Mouse (Mus musculus) kidney, embryonic 14.5 days (tissue): ENCODE measurements at regions not wholly inside any gene's neighbourhood (a gene's known extent, or its start where the extent isn't known, plus 50 kb on each side); places are given as distances from the start of the nearest gene placed in this dataset.

Experiments
- ATAC-seq: fragments of 200-750 bp; cut with Nextera tagmentation; 2 replicates; pipeline ENCODE4 v1.8.0; 2017; ENCODE audit warnings: moderate number of reproducible peaks, mild to moderate bottlenecking, moderate TSS enrichment, moderate library complexity; ENCODE audit not compliant: low FRiP score, low TSS enrichment
- H3K27ac ChIP-seq: fragments of 300-500 bp; sonication (generic); 2 replicates; pipeline ENCODE4 v1.5.1; 2014; ENCODE audit warnings: low read depth, mild to moderate bottlenecking, low read length, moderate library complexity, mixed read lengths
- H3K27me3 ChIP-seq: fragments of 300-500 bp; sonication (generic); 2 replicates; pipeline ENCODE4 v1.6.1; 2014; ENCODE audit warnings: mild to moderate bottlenecking, low read length; ENCODE audit not compliant: control insufficient read depth, insufficient read depth
- H3K36me3 ChIP-seq: fragments of 300-500 bp; sonication (generic); 2 replicates; pipeline ENCODE4 v1.6.1; 2014; ENCODE audit warnings: low read length, mixed read lengths; ENCODE audit not compliant: control insufficient read depth, insufficient read depth
- H3K4me1 ChIP-seq: fragments of 300-500 bp; sonication (generic); 2 replicates; pipeline ENCODE4 v1.6.1; 2014; ENCODE audit warnings: low read length, mixed read lengths; ENCODE audit not compliant: control insufficient read depth, insufficient read depth
- H3K4me2 ChIP-seq: fragments of 300-500 bp; sonication (generic); replicated peaks from 2 replicates; pipeline ENCODE4 v1.6.1; 2014; ENCODE audit warnings: low read depth, mild to moderate bottlenecking, low read length
- H3K4me3 ChIP-seq: fragments of 300-500 bp; sonication (generic); 2 replicates; pipeline ENCODE4 v1.5.1; 2014; ENCODE audit warnings: mild to moderate bottlenecking, low read length
- H3K9ac ChIP-seq: fragments of 300-500 bp; sonication (generic); 2 replicates; pipeline ENCODE4 v1.6.1; 2014; ENCODE audit warnings: low read depth, mild to moderate bottlenecking, low read length, moderate library complexity
- H3K9me3 ChIP-seq: fragments of 300-500 bp; sonication (generic); 2 replicates; pipeline ENCODE4 v1.6.1; 2016; ENCODE audit warnings: low read length; ENCODE audit not compliant: control insufficient read depth
- WGBS: fragments of 180-500 bp; shearing (Covaris S2); extraction: QIAGEN DNeasy Blood & Tissue Kit; methylation state at CpG from one replicate; pipeline ENCODE4 v1.1.7; 2014; 5-methylcytosine and 5-hydroxymethylcytosine counted together

- Histone ChIP-seq H3K4me2 (no peak overlapping the region), H3K9ac (no peak overlapping the region), H3K4me3 (no peak overlapping the region), H3K27me3 (no peaks in the 10 kb centered on the region), H3K4me1 (no peaks in the 10 kb centered on the region), H3K9me3 (no peaks in the 10 kb centered on the region), H3K36me3 (no peaks in the 10 kb centered on the region), H3K27ac (no peak overlapping the region)
- 32% methylated on average over 13 of the region's 13 CpGs for WGBS
- no peak for ATAC-seq
Measured at GRCm38 (mm10) chr9:113381591-113382110, 326.4 kb downstream of the Pdcd6ip start.

- Histone ChIP-seq H3K9ac (no peak overlapping the region), H3K4me2 (no peak overlapping the region), H3K27me3 (no peaks in the 10 kb centered on the region), H3K36me3 (no peaks in the 10 kb centered on the region), H3K4me1 (no peaks in the 10 kb centered on the region), H3K4me3 (no peak overlapping the region), H3K9me3 (no peaks in the 10 kb centered on the region), H3K27ac (no peak overlapping the region)
- WGBS: 33% methylated on average over 17 of the region's 17 CpGs
- no peak for ATAC-seq
Measured at GRCm38 (mm10) chr9:113380408-113381129, 327.5 kb downstream of the Pdcd6ip start.

- Histone ChIP-seq H3K4me3 (no peak overlapping the region), H3K9ac (no peak overlapping the region), H3K4me1 (no peaks in the 10 kb centered on the region), H3K27ac (no peak overlapping the region), H3K4me2 (no peak overlapping the region), H3K27me3 (no peaks in the 10 kb centered on the region), H3K9me3 (no peaks in the 10 kb centered on the region), H3K36me3 (no peaks in the 10 kb centered on the region)
- ATAC-seq: no peak
- WGBS: 81% methylated on average over 2 of the region's 2 CpGs
Measured at GRCm38 (mm10) chr9:113378525-113378924, 329.5 kb downstream of the Pdcd6ip start.

GRCm38 (mm10) chr9:113371718-113372306 is 336.2 kb downstream of the Pdcd6ip start:
- ATAC-seq: no peak
- 86% methylated on average over 7 of the region's 7 CpGs for WGBS
- H3K9me3 ChIP-seq: no peaks in the 10 kb centered on the region

GRCm38 (mm10) chr9:113347942-113348341 is 360.1 kb downstream of the Pdcd6ip start:
- H3K4me1 ChIP-seq: no peaks in the 10 kb centered on the region
- H3K27ac ChIP-seq: no peak overlapping the region
- 54% methylated on average over 5 of the region's 5 CpGs for WGBS
- no peaks in the 10 kb centered on the region for H3K36me3 ChIP-seq
- ATAC-seq: no peak
- no peak overlapping the region for H3K9ac ChIP-seq
- no peaks in the 10 kb centered on the region for H3K27me3 ChIP-seq
- no peak overlapping the region for H3K4me2 ChIP-seq
- no peaks in the 10 kb centered on the region for H3K9me3 ChIP-seq
- no peak overlapping the region for H3K4me3 ChIP-seq

More at GRCm38 (mm10) chr9:113371718-113372306, 336.2 kb downstream of the Pdcd6ip start:
- H3K4me1 ChIP-seq: no peaks in the 10 kb centered on the region
- H3K27ac ChIP-seq: no peak overlapping the region
- H3K36me3 ChIP-seq: no peaks in the 10 kb centered on the region
- no peak overlapping the region for H3K9ac ChIP-seq
- no peaks in the 10 kb centered on the region for H3K27me3 ChIP-seq
- no peak overlapping the region for H3K4me2 ChIP-seq
- no peak overlapping the region for H3K4me3 ChIP-seq

- 82% methylated on average over 13 of the region's 13 CpGs for WGBS
- no peak for ATAC-seq
- Histone ChIP-seq H3K4me2 (no peak overlapping the region), H3K9me3 (no peaks in the 10 kb centered on the region), H3K4me1 (no peaks in the 10 kb centered on the region), H3K27me3 (no peaks in the 10 kb centered on the region), H3K9ac (no peak overlapping the region), H3K36me3 (no peaks in the 10 kb centered on the region), H3K4me3 (no peak overlapping the region), H3K27ac (no peak overlapping the region)
Measured at GRCm38 (mm10) chr9:113346531-113346930, 361.5 kb downstream of the Pdcd6ip start.

- no peaks in the 10 kb centered on the region for H3K4me1 ChIP-seq
- H3K9me3 ChIP-seq: no peaks in the 10 kb centered on the region
- H3K36me3 ChIP-seq: no peaks in the 10 kb centered on the region
- H3K4me2 ChIP-seq: no peak overlapping the region
- no peak overlapping the region for H3K4me3 ChIP-seq
- H3K27ac ChIP-seq: no peak overlapping the region
- ATAC-seq: no peak
- 76% methylated on average over 7 of the region's 7 CpGs for WGBS
- H3K9ac ChIP-seq: no peak overlapping the region
- no peaks in the 10 kb centered on the region for H3K27me3 ChIP-seq
Measured at GRCm38 (mm10) chr9:113342131-113342530, 365.9 kb downstream of the Pdcd6ip start.

GRCm38 (mm10) chr9:113340838-113341237 is 367.2 kb downstream of the Pdcd6ip start:
- H3K27ac ChIP-seq: no peak overlapping the region; the same call in 1 of the 2 replicates
- H3K4me1 ChIP-seq: no peaks in the 10 kb centered on the region
- H3K4me2 ChIP-seq: no peak overlapping the region
- no peaks in the 10 kb centered on the region for H3K9me3 ChIP-seq
- ATAC-seq: no peak
- H3K36me3 ChIP-seq: no peaks in the 10 kb centered on the region
- WGBS: 53% methylated on average over 6 of the region's 6 CpGs
- H3K27me3 ChIP-seq: no peaks in the 10 kb centered on the region
- no peak overlapping the region for H3K9ac ChIP-seq
- H3K4me3 ChIP-seq: no peak overlapping the region

- Histone ChIP-seq H3K4me2 (no peak overlapping the region), H3K9me3 (no peaks in the 10 kb centered on the region), H3K27ac (no peak overlapping the region), H3K4me1 (no peaks in the 10 kb centered on the region), H3K9ac (no peak overlapping the region), H3K27me3 (no peaks in the 10 kb centered on the region), H3K36me3 (no peaks in the 10 kb centered on the region), H3K4me3 (no peak overlapping the region)
- WGBS: 80% methylated on average over 3 of the region's 3 CpGs
- ATAC-seq: no peak
Measured at GRCm38 (mm10) chr9:113340036-113340435, 368.0 kb downstream of the Pdcd6ip start.
